Mouse (Mus musculus) c-Kit-positive CD71-negative TER-119-negative erythroid progenitor cells, embryonic 14.5 days (primary cell): ENCODE measurements around the gene Gm11756.
"Not testable (repeated sequence)": the region's sequence is repeated elsewhere in the genome, so short reads cannot be mapped to it uniquely, and the experiment has no call there.

Source experiments
- DNase-seq: peaks from one replicate; pipeline ENCODE4 v3.0.0-alpha.2; 2013; ENCODE audit warnings: low read depth

Gm11756 gene

DNA sequence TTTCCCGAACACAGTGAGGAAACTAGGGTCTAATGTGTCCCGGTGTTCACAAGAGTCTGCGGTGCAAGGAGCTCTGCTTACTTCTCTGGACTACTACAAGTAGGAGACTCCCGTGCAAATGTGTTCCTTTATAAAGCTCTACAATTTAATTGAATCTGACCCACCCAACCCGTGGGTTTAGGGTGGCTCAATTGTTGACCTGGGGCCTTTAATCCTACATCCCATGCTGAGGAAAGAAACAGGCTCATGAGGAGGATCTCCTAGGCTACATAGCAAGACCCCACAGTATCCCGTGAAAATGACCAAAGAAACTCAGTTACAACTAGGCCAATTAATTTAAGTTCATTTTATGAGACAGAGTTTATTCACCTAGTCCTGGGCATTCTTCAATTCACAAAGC is at the start of gene Gm11756:
Gene Gm11756 (minus strand): TSS at position 101 of the 400 bp plus-strand sequence.
- DNase-seq = not testable (repeated sequence)

DNA sequence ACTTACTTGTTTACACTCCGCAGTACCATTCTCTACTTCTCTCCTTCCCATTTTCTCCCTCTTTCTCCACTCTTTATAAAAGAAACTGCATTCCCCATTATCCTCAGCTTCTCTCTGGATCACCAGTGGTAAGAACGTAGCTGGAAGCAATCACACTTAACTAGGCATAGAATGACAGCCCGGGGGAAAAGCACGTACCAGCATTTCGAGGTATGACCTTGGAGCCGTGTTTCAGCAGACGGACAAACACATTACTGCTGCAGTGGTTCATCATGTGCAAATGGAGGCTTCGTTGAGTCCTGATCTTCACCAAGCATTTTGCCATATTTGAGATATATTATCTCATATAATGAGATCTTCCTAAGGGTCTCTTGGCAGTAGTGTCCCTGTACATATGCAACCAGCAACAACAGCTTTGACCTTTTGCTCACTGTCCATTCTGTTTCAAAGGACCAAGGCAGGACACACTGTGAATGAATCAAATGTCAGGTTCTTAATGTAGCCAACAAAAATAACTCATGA is 29.9 kb upstream of the Gm11756 start, which contains the start of gene 2310002L09Rik:
Gene 2310002L09Rik (minus strand): TSS at position 472 of the 522 bp plus-strand sequence.
- DNase-seq = no peak

DNA sequence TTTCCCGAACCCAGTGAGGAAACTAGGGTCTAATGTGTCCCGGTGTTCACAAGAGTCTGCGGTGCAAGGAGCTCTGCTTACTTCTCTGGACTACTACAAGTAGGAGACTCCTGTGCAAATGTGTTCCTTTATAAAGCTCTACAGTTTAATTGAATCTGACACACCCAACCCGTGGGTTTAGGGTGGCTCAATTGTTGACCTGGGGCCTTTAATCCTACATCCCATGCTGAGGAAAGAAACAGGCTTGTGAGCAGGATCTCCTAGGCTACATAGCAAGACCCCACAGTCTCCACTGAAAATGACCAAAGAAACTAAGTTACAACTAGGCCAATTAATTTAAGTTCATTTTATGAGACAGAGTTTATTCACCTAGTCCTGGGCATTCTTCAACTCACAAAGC is 14.7 kb downstream of the Gm11756 start, which contains the start of gene Gm13871:
Gene Gm13871 (minus strand): TSS at position 101 of the 400 bp plus-strand sequence.
- not testable (repeated sequence) for DNase-seq

DNA sequence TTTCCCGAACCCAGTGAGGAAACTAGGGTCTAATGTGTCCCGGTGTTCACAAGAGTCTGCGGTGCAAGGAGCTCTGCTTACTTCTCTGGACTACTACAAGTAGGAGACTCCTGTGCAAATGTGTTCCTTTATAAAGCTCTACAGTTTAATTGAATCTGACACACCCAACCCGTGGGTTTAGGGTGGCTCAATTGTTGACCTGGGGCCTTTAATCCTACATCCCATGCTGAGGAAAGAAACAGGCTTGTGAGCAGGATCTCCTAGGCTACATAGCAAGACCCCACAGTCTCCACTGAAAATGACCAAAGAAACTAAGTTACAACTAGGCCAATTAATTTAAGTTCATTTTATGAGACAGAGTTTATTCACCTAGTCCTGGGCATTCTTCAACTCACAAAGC is 29.5 kb downstream of the Gm11756 start, which contains the start of gene Gm11757:
Gene Gm11757 (minus strand): TSS at position 101 of the 400 bp plus-strand sequence.
- DNase-seq = not testable (repeated sequence)

DNA sequence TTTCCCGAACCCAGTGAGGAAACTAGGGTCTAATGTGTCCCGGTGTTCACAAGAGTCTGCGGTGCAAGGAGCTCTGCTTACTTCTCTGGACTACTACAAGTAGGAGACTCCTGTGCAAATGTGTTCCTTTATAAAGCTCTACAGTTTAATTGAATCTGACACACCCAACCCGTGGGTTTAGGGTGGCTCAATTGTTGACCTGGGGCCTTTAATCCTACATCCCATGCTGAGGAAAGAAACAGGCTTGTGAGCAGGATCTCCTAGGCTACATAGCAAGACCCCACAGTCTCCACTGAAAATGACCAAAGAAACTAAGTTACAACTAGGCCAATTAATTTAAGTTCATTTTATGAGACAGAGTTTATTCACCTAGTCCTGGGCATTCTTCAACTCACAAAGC is 44.4 kb downstream of the Gm11756 start, which contains the start of gene Gm11758:
Gene Gm11758 (minus strand): TSS at position 101 of the 400 bp plus-strand sequence.
- not testable (repeated sequence) for DNase-seq
